ENCODE assay signal across 8 mouse cellular contexts in genomic region chr13:38658528-38659280, GRCm38 (mm10). TPM values are rescaled to one million over a fixed set of nuclear protein-coding genes. Genes with fewer than 3 reads are reported as not detected.
A peak's percentile ranks its signal among the peaks of the same experiment; 100 is the strongest.
DNase-seq lines count a peak whose midpoint lies in the region; ATAC-seq and TF ChIP-seq lines count a peak whose summit lies in the region.

Gene Eef1e1 (minus strand): TSS chr13:38659058.

- peak; percentile 87 to 92 for TF ChIP-seq POLR2A in MEL (IDR thresholded peaks at IDR 0.05; ENCODE audit: control insufficient read depth in 1 of 2, insufficient read depth in 1 of 2, low read depth in 1 of 2, low read length in 2 of 2, poor library complexity in 1 of 2)
- TF ChIP-seq POLR2A in cerebellum, adult 2 months (IDR thresholded peaks at IDR 0.05; ENCODE audit: borderline replicate concordance, insufficient read depth, low read length), result peak; percentile 64; the same call in 1 of the 2 replicates

- H3K27me3 ChIP-seq in MEL (ENCODE audit: control insufficient read depth in 1 of 2, insufficient read depth in 2 of 2, low read length in 2 of 2), result no peaks in the 10 kb centered on the region
- no peaks in the 10 kb centered on the region for H3K27me3 ChIP-seq in cerebellum, adult 2 months (ENCODE audit: control insufficient read depth, insufficient read depth, low read length)
- H3K27me3 ChIP-seq in forebrain, postnatal 0 days (ENCODE audit: insufficient read depth, low read length), result no peaks in the 10 kb centered on the region
- no peaks in the 10 kb centered on the region for H3K27me3 ChIP-seq in lung, embryonic 16.5 days (ENCODE audit: control insufficient read depth, insufficient read depth, low read depth, low read length)

- peak within 1 kb of the TSS; percentile 76 to 80 for H3K4me3 ChIP-seq in MEL (ENCODE audit: control insufficient read depth in 1 of 2, insufficient read depth in 1 of 2, low read depth in 2 of 2, low read length in 2 of 2)
- H3K4me3 ChIP-seq in cerebellum, adult 2 months (replicated peaks; ENCODE audit: insufficient read depth, low read depth, low read length), result peak within 1 kb of the TSS; percentile 59
- H3K4me3 ChIP-seq in forebrain, postnatal 0 days (ENCODE audit: low read depth, low read length), result peak within 1 kb of the TSS; percentile 77
- H3K4me3 ChIP-seq in lung, embryonic 16.5 days (ENCODE audit: low read length), result peak within 1 kb of the TSS; percentile 94

- peak in 2 of 3 experiments; percentile 16 to 22; a peak in 1 of 6 replicates for TF ChIP-seq CTCF in MEL (IDR thresholded peaks at IDR 0.05 in 2 of 3, conservative IDR thresholded peaks at IDR 0.05 in 1 of 3; ENCODE audit: control insufficient read depth in 1 of 3, insufficient read depth in 1 of 3, low read depth in 2 of 3, low read length in 3 of 3, poor library complexity in 1 of 3, severe bottlenecking in 1 of 3)
- TF ChIP-seq CTCF in cerebellum, adult 2 months (IDR thresholded peaks at IDR 0.05; ENCODE audit: borderline replicate concordance, insufficient read depth, low read depth, low read length), result peak; percentile 39; the same call in 1 of the 2 replicates
- TF ChIP-seq CTCF in forebrain, postnatal 0 days (IDR thresholded peaks at IDR 0.05; ENCODE audit: low read depth), result peak; percentile 80

- peak within 1 kb of the TSS; percentile 95 for H3K9ac ChIP-seq in MEL (ENCODE audit: control insufficient read depth, low read depth, low read length, poor library complexity, severe bottlenecking)
- peak within 1 kb of the TSS; percentile 89 for H3K9ac ChIP-seq in forebrain, postnatal 0 days
- peak within 1 kb of the TSS; percentile 94 for H3K9ac ChIP-seq in lung, embryonic 16.5 days (ENCODE audit: low read length)

- no peaks in the 10 kb centered on the region for H3K9me3 ChIP-seq in MEL (replicated peaks; ENCODE audit: insufficient read depth, low read length)
- H3K9me3 ChIP-seq in forebrain, postnatal 0 days (ENCODE audit: low read length), result no peaks in the 10 kb centered on the region
- H3K9me3 ChIP-seq in lung, embryonic 16.5 days (ENCODE audit: control insufficient read depth, low read length), result 0 out of 2 replicates have a peak, but pooled peaks cover 5% of the 10 kb centered on the region

- ATAC-seq in forebrain, postnatal 0 days, result peak; percentile 99
- ATAC-seq in hematopoietic stem cell, adult 5-6 weeks (replicated peaks in 1 of 2; ENCODE audit: insufficient read depth in 1 of 2, low FRiP score in 2 of 2, low TSS enrichment in 1 of 2, low read depth in 1 of 2, poor library complexity in 2 of 2, severe bottlenecking in 2 of 2), result peak; percentile 99 to 100
- ATAC-seq in lung, embryonic 16.5 days (ENCODE audit: low read depth), result peak; percentile 100

- H3K4me2 ChIP-seq in forebrain, postnatal 0 days (ENCODE audit: low read depth), result peak within 1 kb of the TSS; percentile 61
- peak within 1 kb of the TSS; percentile 69 for H3K4me2 ChIP-seq in lung, embryonic 16.5 days (ENCODE audit: low read depth, low read length)

- peak within 1 kb of the TSS; percentile 78 for H3K27ac ChIP-seq in MEL (ENCODE audit: control insufficient read depth, low read depth, low read length)
- H3K27ac ChIP-seq in cerebellum, adult 2 months (ENCODE audit: insufficient read depth, low read length), result peak within 1 kb of the TSS; percentile 23; the same call in 1 of the 2 replicates
- peak within 1 kb of the TSS; percentile 89 for H3K27ac ChIP-seq in forebrain, postnatal 0 days (ENCODE audit: low read depth, low read length)
- H3K27ac ChIP-seq in lung, embryonic 16.5 days (ENCODE audit: low read length), result peak within 1 kb of the TSS; percentile 86

- H3K79me2 ChIP-seq in MEL (ENCODE audit: control insufficient read depth, insufficient read depth, low read length, poor library complexity), result peaks cover 36% of the 10 kb centered on the region

- peaks cover 9 to 10% of the 10 kb centered on the region in 2 experiments; a peak in 3 of 4 replicates for H3K4me1 ChIP-seq in MEL (ENCODE audit: control insufficient read depth in 1 of 2, insufficient read depth in 2 of 2, low read length in 2 of 2)
- H3K4me1 ChIP-seq in cerebellum, adult 2 months (ENCODE audit: control insufficient read depth, insufficient read depth, low read length), result peaks cover 3% of the 10 kb centered on the region; the same call in 1 of the 2 replicates
- H3K4me1 ChIP-seq in forebrain, postnatal 0 days (ENCODE audit: insufficient read depth), result 0 out of 2 replicates have a peak, but pooled peaks cover 5% of the 10 kb centered on the region
- H3K4me1 ChIP-seq in lung, embryonic 16.5 days (replicated peaks; ENCODE audit: control insufficient read depth, insufficient read depth, low read length), result peaks cover 7% of the 10 kb centered on the region

- WGBS in cerebellum, adult 2 months, result under 1% methylated on average over 59 of the region's 59 CpGs
- under 1% methylated on average over 59 of the region's 59 CpGs for WGBS in forebrain, postnatal 0 days
- under 1% methylated on average over 59 of the region's 59 CpGs for WGBS in lung, embryonic 16.5 days

- H3K36me3 ChIP-seq in MEL (ENCODE audit: control insufficient read depth in 1 of 2, insufficient read depth in 2 of 2, low read length in 2 of 2), result peaks cover 24 to 30% of the 10 kb centered on the region in 2 experiments
- H3K36me3 ChIP-seq in forebrain, postnatal 0 days (ENCODE audit: insufficient read depth), result peaks cover 21% of the 10 kb centered on the region
- H3K36me3 ChIP-seq in lung, embryonic 16.5 days (ENCODE audit: control insufficient read depth, insufficient read depth, low read length), result peaks cover 22% of the 10 kb centered on the region

- 0 out of 4 replicates have a peak, but pooled peaks of 1 of the 2 experiments have one; percentile 14 for TF ChIP-seq EP300 in MEL (IDR thresholded peaks at IDR 0.05; ENCODE audit: low read depth in 1 of 2, low read length in 2 of 2)

- DNase-seq in MEL (ENCODE audit: low read depth, low spot score), result peak; percentile 97
- peak; percentile 95 to 96 for DNase-seq in cerebellum, adult 2 months
- peak; percentile 94 for DNase-seq in forebrain, postnatal 0 days
- peak; percentile 84 for DNase-seq in layer of hippocampus, adult 9-10 months (ENCODE audit: low spot score)
- peak; percentile 77 for DNase-seq in ovary, postnatal 10 days (ENCODE audit: low spot score)
- DNase-seq in thymus, postnatal 10 days (ENCODE audit: low spot score in 2 of 2), result peak; percentile 92 to 94

- no peak for TF ChIP-seq RAD21 in MEL (IDR thresholded peaks at IDR 0.05; ENCODE audit: low read depth, low read length)

TF ChIP-seq in MEL, 35 proteins besides CTCF, POLR2A, EP300 and RAD21:
- TF ChIP-seq MXI1 (IDR thresholded peaks at IDR 0.05; ENCODE audit: low read depth, low read length), result peak; percentile 97
- no peak for TF ChIP-seq RCOR1 (IDR thresholded peaks at IDR 0.05; ENCODE audit: low read depth, low read length)
- TF ChIP-seq GABPA (IDR thresholded peaks at IDR 0.05; ENCODE audit: low read depth, low read length), result no peak
- no peak for TF ChIP-seq ZNF384 (IDR thresholded peaks at IDR 0.05; ENCODE audit: low read depth, low read length)
- peak; percentile 74 for TF ChIP-seq HCFC1 (IDR thresholded peaks at IDR 0.05; ENCODE audit: low read depth, low read length)
- peak; percentile 88 for TF ChIP-seq MYC (IDR thresholded peaks at IDR 0.05; ENCODE audit: low read depth, low read length)
- TF ChIP-seq NELFE (IDR thresholded peaks at IDR 0.05; ENCODE audit: low read depth, low read length), result peak; percentile 84
- peak; percentile 78 for TF ChIP-seq POLR2AphosphoS2 (IDR thresholded peaks at IDR 0.05; ENCODE audit: low read length)
- 0 out of 2 replicates have a peak, but pooled peaks have one; percentile 16 for TF ChIP-seq USF1 (IDR thresholded peaks at IDR 0.05; ENCODE audit: low read depth, low read length)
- TF ChIP-seq ETS1 (IDR thresholded peaks at IDR 0.05; ENCODE audit: low read depth, low read length), result peak; percentile 14; the same call in 1 of the 2 replicates
- TF ChIP-seq ELF1 (IDR thresholded peaks at IDR 0.05; ENCODE audit: low read depth, low read length), result peak; percentile 92
- peak; percentile 89 for TF ChIP-seq ZMIZ1 (IDR thresholded peaks at IDR 0.05; ENCODE audit: low read depth, low read length)
- TF ChIP-seq TCF12 (IDR thresholded peaks at IDR 0.05; ENCODE audit: low read depth, low read length), result peak; percentile 69
- TF ChIP-seq TAL1 (IDR thresholded peaks at IDR 0.05; ENCODE audit: low read length), result no peak
- peak; percentile 63 for TF ChIP-seq SIN3A (IDR thresholded peaks at IDR 0.05; ENCODE audit: low read length)
- peak; percentile 93 for TF ChIP-seq MAX (IDR thresholded peaks at IDR 0.05; ENCODE audit: low read length)
- TF ChIP-seq TBP (IDR thresholded peaks at IDR 0.05; ENCODE audit: low read depth, low read length), result no peak; the same call in 1 of the 2 replicates
- TF ChIP-seq GATA1 (IDR thresholded peaks at IDR 0.05; ENCODE audit: low read depth, low read length), result no peak
- TF ChIP-seq MAFK (IDR thresholded peaks at IDR 0.05; ENCODE audit: borderline replicate concordance, low read depth, low read length), result no peak
- TF ChIP-seq NRF1 (IDR thresholded peaks at IDR 0.05; ENCODE audit: insufficient read depth, low read depth, low read length, poor library complexity, severe bottlenecking), result peak; percentile 75
- TF ChIP-seq ZC3H11A (IDR thresholded peaks at IDR 0.05; ENCODE audit: low read depth, low read length), result no peak

RNA-seq across cellular contexts. Expression of gene Eef1e1, which starts in this region (rescaled TPM):
- total RNA-seq in MEL (2012; rRNA removed), result 187 and 218 TPM in 2 replicates
- 100 to 1,000 TPM in 1 of 2 experiments, not detected in 1; 194 TPM for polyA plus RNA-seq in MEL (2012; ENCODE audit: insufficient read depth in 1 of 2, insufficient read length in 2 of 2, low read depth in 1 of 2, low replicate concordance in 2 of 2, missing spikeins in 1 of 2)
- polyA plus RNA-seq in cerebellum, adult 2 months (2012; rRNA removed), result 18.3 and 21.5 TPM in 2 replicates
- total RNA-seq in forebrain, postnatal 0 days (2014; rRNA removed), result 45.2 and 46.3 TPM in 2 replicates
- 106 and 116 TPM in 2 replicates for polyA plus RNA-seq in forebrain, postnatal 0 days (2015; fragmentation: Nextera tagmentation; extraction: Ambion mirVana)
- total RNA-seq in hematopoietic stem cell, adult 5-6 weeks (2017), result 40.0 and 49.0 TPM in 2 replicates
- 35.3 and 37.7 TPM in 2 replicates for polyA plus RNA-seq in lung, embryonic 16.5 days (2015; fragmentation: Nextera tagmentation; extraction: Ambion mirVana)

Comparison
In these comparisons a context has a peak if more than half of its experiments do, and no peak if none do; other contexts are left out.
1. Peak in every context shown above with its lines: DNase-seq, ATAC-seq, H3K4me3 ChIP-seq and H3K27ac ChIP-seq.
2. H3K27ac ChIP-seq: peak in every context shown above with its lines; median percentile 89 in forebrain, postnatal 0 days; 86 in lung, embryonic 16.5 days; 78 in MEL; 23 in cerebellum, adult 2 months.
3. CTCF ChIP-seq: peak in every context shown above with its lines; median percentile 80 in forebrain, postnatal 0 days; 39 in cerebellum, adult 2 months; 19 in MEL.